Mouse (Mus musculus) CD4-positive helper T cell, adult 2 months (primary cell): ENCODE results near the gene Cbfa2t2.

Experiments used
- DNase-seq: peaks from one replicate; pipeline ENCODE4 v3.0.0-alpha.2; 2012; ENCODE audit warnings: low read depth, missing footprints, low spot score

Gene Cbfa2t2

DNA sequence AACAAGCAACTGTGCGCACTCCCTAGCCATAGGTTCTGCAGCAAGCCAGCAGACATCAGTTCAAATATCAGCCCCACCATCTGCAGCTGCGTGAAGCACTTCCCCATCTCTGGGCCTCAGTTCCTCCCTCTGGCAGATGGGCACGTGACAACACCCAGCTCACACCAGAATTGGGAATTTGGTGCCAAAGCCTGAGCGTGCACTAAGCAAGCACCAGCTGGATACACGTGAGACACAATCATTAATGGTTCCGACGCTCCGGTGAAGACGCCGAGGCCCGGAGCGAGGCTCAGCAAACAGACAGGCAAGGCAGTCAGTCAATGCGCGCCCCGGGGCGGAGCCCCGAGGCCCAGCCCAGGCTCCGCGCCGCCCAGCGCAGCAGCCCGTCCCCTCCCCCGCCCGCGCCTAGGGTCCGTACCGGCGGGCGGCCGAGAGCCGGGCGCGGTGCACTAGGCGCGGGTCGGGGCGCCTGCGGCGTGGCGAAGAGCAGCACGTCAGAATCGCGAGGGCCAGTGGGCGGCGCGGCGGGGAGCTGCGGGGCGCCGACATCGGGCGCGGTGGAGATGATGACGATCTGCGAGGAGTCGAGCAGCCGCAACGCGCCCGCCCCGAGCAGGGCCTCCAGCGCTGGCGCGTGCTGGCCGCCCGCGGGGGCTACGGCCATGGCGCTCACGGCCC lies 132.9 kb downstream of the Cbfa2t2 start:
- peak; percentile 82 for DNase-seq

- DNase-seq, result peak; percentile 97
Measured at GRCm38 (mm10) chr2:154569836-154570286, 133.6 kb downstream of the Cbfa2t2 start, which contains the start of gene E2f1. E2f1 (minus strand) TSS chr2:154569892.

DNA sequence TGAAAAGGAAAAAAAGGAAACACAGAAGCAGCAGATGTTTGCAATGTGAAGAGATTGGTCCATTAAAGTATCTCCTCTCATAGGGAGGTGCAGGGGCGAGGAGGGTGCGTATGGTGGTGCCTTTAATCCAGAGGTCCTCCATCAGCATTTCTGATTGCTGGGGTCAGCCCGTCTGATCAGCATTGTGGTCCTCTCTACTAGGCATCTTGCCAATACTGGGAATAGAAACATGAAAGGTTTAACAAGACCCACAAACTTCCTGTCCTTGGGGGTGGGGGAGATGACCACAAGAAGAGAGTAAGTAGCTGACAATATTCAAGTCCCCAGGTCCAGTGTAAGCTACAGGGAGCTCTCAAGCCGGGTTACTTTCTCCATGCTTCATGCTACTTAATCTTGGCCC lies 134.4 kb downstream of the Cbfa2t2 start:
- peak; percentile 25 for DNase-seq

DNA sequence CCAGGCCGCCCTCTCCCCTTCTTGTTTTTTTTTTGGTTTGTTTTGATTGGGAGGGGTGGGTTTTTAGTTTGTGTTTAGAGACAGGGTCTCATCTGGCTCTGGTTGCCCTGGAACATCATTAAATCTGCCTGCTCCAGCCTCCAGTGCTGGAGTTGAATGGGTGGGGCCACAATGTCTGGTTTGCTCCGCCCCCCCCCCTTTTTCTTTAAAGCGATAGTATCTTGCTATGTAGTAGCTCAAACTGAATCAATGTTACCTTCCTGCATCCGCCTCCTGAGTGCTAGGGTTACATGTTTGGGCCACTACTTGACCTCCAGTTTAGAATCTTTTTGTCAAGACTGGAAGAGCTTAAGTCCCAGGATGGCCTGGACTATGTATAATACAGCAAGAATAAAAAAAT lies 135.0 kb downstream of the Cbfa2t2 start:
- peak; percentile 29 for DNase-seq

DNA sequence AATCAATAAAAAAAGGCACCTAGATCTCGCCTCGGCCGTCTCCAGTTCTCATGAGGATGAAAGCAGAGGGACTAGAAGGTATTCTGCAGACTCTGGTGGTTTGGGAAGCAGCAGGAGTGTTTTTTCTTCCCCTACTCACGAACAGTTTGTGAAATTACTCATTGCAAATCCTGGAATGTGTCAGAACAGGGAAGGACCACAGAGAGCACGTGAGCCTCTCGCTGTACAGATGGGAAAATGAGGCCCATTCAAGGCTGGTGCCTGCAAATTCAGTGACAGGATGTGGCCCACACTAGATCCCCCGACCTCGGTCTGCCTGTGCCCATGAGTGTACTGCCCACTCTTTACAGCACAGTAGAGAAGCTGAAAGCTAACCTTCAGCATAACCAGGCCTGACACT lies 135.7 kb downstream of the Cbfa2t2 start:
- DNase-seq, result no peak

DNA sequence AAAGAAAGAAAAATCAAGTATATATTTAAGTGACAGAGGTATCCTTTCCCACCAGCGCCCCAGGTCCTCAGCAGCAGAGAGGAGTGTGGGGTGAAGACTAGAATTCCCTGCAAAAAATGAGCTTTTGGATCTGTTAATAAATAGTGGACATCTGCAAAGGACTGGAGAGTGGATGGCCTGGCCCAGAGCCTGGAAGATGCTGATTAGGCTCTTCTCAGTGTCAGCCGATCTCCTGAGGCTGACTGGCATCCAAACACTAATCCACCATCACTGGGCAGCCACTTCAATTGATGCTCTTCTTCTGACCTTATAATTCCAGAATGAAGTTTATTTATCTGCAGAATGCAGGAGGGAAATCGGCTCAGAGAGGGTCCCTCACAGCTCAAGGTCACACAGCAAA lies 136.7 kb downstream of the Cbfa2t2 start:
- no peak for DNase-seq

GRCm38 (mm10) chr2:154574271-154574670 lies 138.0 kb downstream of the Cbfa2t2 start:
- DNase-seq, result no peak

DNA sequence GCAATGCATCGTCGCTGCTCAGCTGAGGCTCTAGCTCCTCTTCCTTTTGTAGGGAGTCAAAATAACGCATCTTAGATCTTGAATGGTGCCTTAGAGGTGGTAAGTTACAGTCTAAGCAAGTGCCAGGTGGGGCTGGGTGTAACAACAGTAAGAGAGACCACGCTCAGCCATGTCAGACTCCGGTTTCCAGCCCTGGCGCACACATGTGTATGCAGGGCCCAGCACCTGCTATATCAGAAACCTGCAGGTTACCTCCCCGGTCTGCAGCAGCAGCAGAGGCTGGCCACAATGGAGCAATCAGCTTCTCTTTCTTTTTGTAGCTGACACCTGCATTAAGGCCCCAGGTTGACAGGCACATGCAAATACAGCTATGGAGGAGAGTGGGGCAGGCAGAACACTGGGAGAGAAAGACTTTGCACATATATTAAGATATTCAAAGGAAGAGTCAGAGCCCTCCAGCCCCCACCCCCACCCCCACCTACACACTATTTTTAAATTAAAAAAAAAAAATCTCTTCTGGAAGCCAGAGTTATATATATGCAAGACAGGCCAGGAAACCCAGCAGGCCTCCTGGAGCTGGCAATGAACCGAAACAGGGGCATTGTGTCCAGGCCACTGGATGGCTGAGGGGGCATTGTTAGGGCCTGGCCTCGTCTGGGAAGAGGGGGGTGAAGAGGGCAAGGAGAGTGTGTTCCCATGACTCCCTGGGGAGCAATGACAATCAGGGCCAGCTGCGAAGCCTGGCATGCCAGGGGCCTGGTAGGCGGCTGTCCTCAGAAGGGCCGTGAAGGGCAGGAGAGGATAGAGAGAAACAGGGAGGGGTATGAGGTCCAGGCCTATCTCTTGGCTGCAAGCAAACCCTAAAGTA lies 140.8 kb downstream of the Cbfa2t2 start:
- DNase-seq, result no peak

DNA sequence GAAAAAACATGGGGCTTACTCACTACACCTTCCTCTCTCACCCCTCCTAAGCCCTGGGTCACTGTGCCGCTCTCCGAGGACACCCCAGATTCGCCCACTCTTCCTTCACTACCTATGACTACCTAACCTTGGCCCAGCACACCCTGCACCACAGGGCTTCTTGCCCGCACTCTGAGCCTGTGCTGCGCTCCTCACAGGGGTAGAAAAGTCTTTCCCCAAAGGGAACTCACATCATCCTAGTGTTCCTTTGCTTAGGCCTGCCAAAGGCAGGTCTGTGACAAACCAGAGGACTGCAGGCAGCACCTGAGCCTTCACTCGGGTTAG lies 141.4 kb downstream of the Cbfa2t2 start:
- DNase-seq, result no peak

DNA sequence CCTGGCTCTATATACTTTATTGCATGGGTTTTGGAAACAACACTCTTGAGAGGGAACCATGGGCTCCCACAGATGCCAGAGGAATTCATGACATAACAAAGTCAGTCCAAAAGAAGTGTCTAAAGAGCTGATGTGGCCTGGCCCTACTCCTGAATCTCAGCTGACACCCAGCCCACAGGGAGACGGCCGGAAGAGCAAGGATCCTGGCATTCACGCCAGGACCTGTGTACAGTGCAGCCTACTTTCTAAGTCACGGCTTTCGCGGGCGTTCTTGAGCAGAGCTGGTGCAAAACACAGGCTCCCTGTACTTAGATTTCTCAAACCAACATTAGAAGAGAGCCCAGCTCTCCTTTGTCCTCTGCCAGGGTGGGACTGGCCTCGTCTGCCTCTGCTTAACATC lies 144.3 kb downstream of the Cbfa2t2 start:
- DNase-seq, result no peak

DNA sequence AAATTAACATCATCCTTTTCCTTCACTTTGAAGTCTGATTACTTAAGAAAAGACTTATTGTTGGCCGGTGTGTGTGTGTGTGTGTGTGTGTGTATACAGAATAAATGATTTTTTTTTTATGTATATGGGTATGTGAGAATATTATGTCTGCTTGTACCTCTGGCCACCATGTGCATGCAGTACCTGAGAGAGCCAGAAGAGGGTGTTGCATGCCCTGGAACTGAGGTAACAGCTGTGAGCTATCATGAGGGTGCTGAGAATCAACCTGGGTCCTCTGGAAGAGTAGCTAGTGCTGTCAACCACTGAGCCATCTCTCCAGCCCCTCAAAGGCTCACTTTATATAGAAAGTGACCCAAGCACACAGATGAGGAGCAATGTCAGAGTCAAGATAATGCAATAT lies 145.1 kb downstream of the Cbfa2t2 start:
- DNase-seq, result no peak

DNA sequence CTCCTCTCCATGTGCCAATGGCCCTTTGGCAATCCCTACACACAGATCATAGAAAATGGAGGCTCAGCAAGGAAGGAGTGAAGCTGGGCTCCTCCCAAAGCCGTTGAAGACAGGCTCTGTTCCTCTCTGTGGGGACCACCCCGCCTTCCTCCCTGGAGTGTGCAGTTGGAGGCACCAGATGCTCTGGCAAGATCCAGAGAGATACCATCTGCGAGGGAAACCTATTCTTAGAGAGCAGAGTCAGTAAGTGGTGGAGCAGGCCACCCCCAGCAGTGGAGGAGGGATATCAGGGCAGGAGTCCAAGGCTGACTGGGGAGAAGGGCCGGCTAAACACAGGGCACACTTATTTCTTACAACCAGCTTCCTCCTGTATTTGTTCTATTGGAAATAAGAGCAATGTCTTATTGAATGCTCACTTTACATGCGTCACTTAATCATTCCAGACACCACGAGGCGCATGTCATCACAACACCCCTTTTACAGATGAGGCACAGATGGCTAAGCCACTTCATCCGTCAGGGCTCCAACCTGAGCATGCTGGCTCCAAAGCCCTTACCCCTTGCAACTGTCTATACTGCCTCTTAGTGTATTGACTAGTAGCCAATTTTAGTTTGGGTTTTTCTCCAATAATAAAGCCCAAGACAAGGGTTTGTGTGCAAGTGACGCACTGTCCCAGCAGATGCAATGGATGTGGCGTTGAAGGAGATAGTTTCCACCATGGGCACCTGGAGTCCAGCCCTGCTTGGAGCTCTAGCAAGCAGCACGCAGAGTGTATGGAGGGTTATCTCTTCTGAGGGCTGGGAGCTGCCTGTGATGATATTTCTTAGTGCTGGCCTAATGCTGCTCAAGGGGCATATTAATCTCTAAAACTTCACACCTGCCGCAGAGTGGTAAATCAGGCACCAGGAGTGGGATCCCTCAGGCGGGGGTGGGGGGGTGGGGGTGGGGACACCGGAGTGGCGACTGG lies 147.9 kb downstream of the Cbfa2t2 start:
- DNase-seq, result no peak

DNA sequence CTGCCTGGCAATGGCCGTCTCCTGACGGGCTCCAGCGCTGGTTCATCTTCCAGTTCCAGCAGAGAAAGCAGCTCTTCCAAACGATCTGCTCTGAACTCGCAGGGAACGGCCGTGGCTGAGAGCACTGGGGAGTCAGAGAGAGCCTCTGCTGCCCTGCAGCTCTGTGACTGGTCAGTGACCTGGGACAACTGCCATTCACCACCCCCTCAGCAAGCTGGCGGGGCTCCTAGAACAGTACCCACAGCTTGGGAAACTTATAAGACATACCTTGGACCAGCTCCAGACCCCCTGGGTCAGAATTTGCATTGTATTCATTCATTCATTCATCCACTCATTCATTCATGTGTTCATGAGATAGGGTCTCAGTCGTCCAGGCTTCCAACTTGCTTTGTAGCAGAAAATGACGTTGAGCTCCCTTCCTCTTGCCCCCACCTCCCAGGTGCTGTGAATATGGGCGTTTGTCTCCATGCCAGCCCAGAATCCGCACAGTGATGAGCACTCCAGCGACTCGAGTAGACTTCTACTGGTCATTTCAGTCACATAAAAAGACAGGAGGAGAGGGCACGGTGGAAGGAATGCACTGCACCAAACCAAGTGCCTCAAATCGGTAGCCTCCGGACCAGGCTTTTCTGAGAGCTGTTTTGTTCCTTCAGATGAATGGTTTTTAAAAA lies 148.8 kb downstream of the Cbfa2t2 start:
- no peak for DNase-seq

DNA sequence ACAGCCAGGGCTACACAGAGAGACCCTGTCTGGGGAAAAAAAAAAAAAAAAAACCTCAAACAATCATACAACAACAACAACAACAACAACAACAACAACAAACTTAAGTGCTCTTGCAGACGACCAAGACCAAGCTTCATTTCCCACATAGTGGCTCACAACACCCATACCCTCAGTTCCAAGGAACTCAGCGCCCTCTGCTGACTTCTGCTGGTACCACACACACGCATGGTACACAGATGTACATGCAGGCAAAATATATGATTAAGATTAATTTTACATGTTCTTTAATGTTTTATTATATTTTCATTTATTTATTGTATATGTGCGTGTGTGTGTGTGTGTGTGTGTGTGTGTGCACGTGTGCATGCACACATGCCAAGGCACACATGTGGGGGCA lies 150.1 kb downstream of the Cbfa2t2 start:
- no peak for DNase-seq
